Mouse (Mus musculus): ENCODE measurements around the gene Mfap3. TPM values are rescaled to one million over a fixed set of nuclear protein-coding genes. Genes with fewer than 3 reads are reported as not detected.

Mfap3 gene
- total and polyA plus RNA-seq, 2 experiments from 2014 or later: 47.8 to 52.4 TPM

- ATAC-seq (ENCODE audit: low FRiP score) (no peak), DNase-seq (ENCODE audit: low spot score) (peak; percentile 13)
- no peak for TF ChIP-seq CTCF (IDR thresholded peaks at IDR 0.05)
- H3K9ac ChIP-seq (replicated peaks; ENCODE audit: low read length, poor library complexity, severe bottlenecking): no peak overlapping the region
- H3K4me2 ChIP-seq (ENCODE audit: low read depth, low read length, poor library complexity, severe bottlenecking): no peak overlapping the region
- peak overlapping the region; percentile 55; the same call in 1 of the 2 replicates for H3K27ac ChIP-seq (ENCODE audit: low read depth, low read length)
- H3K27me3 ChIP-seq (ENCODE audit: insufficient read depth, low read length): no peaks in the 10 kb centered on the region
- H3K36me3 ChIP-seq (ENCODE audit: insufficient read depth, low read length): peaks cover 46% of the 10 kb centered on the region
- 31% methylated on average over 6 of the region's 6 CpGs for WGBS
- H3K9me3 ChIP-seq (ENCODE audit: low read length): no peaks in the 10 kb centered on the region
- no peaks in the 10 kb centered on the region for H3K4me1 ChIP-seq (ENCODE audit: insufficient read depth, low read length)
- no peak overlapping the region for H3K4me3 ChIP-seq (ENCODE audit: low read depth, low read length)
Measured at GRCm38 (mm10) chr11:57506899-57507298, 11.6 kb upstream of the Mfap3 start.

- H3K27me3 ChIP-seq (ENCODE audit: insufficient read depth, low read length): no peaks in the 10 kb centered on the region
- ATAC-seq (ENCODE audit: low FRiP score): no peak
- no peak overlapping the region for H3K27ac ChIP-seq (ENCODE audit: low read depth, low read length)
- TF ChIP-seq CTCF (IDR thresholded peaks at IDR 0.05): no peak
- H3K4me3 ChIP-seq (ENCODE audit: low read depth, low read length): no peak overlapping the region
- peaks cover 28% of the 10 kb centered on the region for H3K36me3 ChIP-seq (ENCODE audit: insufficient read depth, low read length)
- H3K4me2 ChIP-seq (ENCODE audit: low read depth, low read length, poor library complexity, severe bottlenecking): no peak overlapping the region
- no peak for DNase-seq (ENCODE audit: low spot score)
- H3K9ac ChIP-seq (replicated peaks; ENCODE audit: low read length, poor library complexity, severe bottlenecking): no peak overlapping the region
- no peaks in the 10 kb centered on the region for H3K9me3 ChIP-seq (ENCODE audit: low read length)
- 90% methylated on average over 5 of the region's 5 CpGs for WGBS
- peaks cover 7% of the 10 kb centered on the region; the same call in 1 of the 2 replicates for H3K4me1 ChIP-seq (ENCODE audit: insufficient read depth, low read length)
Measured at GRCm38 (mm10) chr11:57515218-57515617, 3.2 kb upstream of the Mfap3 start.

GRCm38 (mm10) chr11:57516946-57517441, 1.5 kb upstream of the Mfap3 start:
- Histone ChIP-seq H3K9me3 (ENCODE audit: low read length) (no peaks in the 10 kb centered on the region), H3K4me2 (ENCODE audit: low read depth, low read length, poor library complexity, severe bottlenecking) (peak overlapping the region; percentile 24), H3K4me3 (ENCODE audit: low read depth, low read length) (peak overlapping the region; percentile 87; the same call in 1 of the 2 replicates), H3K27me3 (ENCODE audit: insufficient read depth, low read length) (no peaks in the 10 kb centered on the region), H3K9ac (replicated peaks; ENCODE audit: low read length, poor library complexity, severe bottlenecking) (no peak overlapping the region), H3K4me1 (ENCODE audit: insufficient read depth, low read length) (peaks cover 7% of the 10 kb centered on the region; the same call in 1 of the 2 replicates), H3K27ac (ENCODE audit: low read depth, low read length) (no peak overlapping the region), H3K36me3 (ENCODE audit: insufficient read depth, low read length) (peaks cover 11% of the 10 kb centered on the region)
- ATAC-seq (ENCODE audit: low FRiP score) (no peak), DNase-seq (ENCODE audit: low spot score) (no peak)
- TF ChIP-seq CTCF (IDR thresholded peaks at IDR 0.05): no peak
- WGBS: 57% methylated on average over 5 of the region's 5 CpGs

GRCm38 (mm10) chr11:57518751-57519148, 286 bp downstream of the Mfap3 start:
- peaks cover 7% of the 10 kb centered on the region; the same call in 1 of the 2 replicates for H3K4me1 ChIP-seq (ENCODE audit: insufficient read depth, low read length)
- peak overlapping the region; percentile 82 for H3K9ac ChIP-seq (replicated peaks; ENCODE audit: low read length, poor library complexity, severe bottlenecking)
- peak overlapping the region; percentile 62 for H3K4me2 ChIP-seq (ENCODE audit: low read depth, low read length, poor library complexity, severe bottlenecking)
- no peak for DNase-seq (ENCODE audit: low spot score)
- ATAC-seq (ENCODE audit: low FRiP score): peak; percentile 36
- H3K36me3 ChIP-seq (ENCODE audit: insufficient read depth, low read length): no peaks in the 10 kb centered on the region
- peak overlapping the region; percentile 87 for H3K4me3 ChIP-seq (ENCODE audit: low read depth, low read length)
- under 1% methylated on average over 16 of the region's 16 CpGs for WGBS
- TF ChIP-seq CTCF (IDR thresholded peaks at IDR 0.05): no peak
- no peaks in the 10 kb centered on the region for H3K27me3 ChIP-seq (ENCODE audit: insufficient read depth, low read length)
- peak overlapping the region; percentile 73; the same call in 1 of the 2 replicates for H3K27ac ChIP-seq (ENCODE audit: low read depth, low read length)
- H3K9me3 ChIP-seq (ENCODE audit: low read length): no peaks in the 10 kb centered on the region

GRCm38 (mm10) chr11:57519304-57519703, 840 bp downstream of the Mfap3 start:
- no peak overlapping the region for H3K9ac ChIP-seq (replicated peaks; ENCODE audit: low read length, poor library complexity, severe bottlenecking)
- H3K4me1 ChIP-seq (ENCODE audit: insufficient read depth, low read length): peaks cover 7% of the 10 kb centered on the region; the same call in 1 of the 2 replicates
- peak overlapping the region; percentile 62 for H3K4me2 ChIP-seq (ENCODE audit: low read depth, low read length, poor library complexity, severe bottlenecking)
- ATAC-seq (ENCODE audit: low FRiP score) (no peak), DNase-seq (ENCODE audit: low spot score) (no peak)
- WGBS: 81% methylated on average over 5 of the region's 5 CpGs
- no peak for TF ChIP-seq CTCF (IDR thresholded peaks at IDR 0.05)
- no peaks in the 10 kb centered on the region for H3K27me3 ChIP-seq (ENCODE audit: insufficient read depth, low read length)
- H3K4me3 ChIP-seq (ENCODE audit: low read depth, low read length): peak overlapping the region; percentile 87
- no peaks in the 10 kb centered on the region for H3K36me3 ChIP-seq (ENCODE audit: insufficient read depth, low read length)
- no peak overlapping the region for H3K27ac ChIP-seq (ENCODE audit: low read depth, low read length)
- no peaks in the 10 kb centered on the region for H3K9me3 ChIP-seq (ENCODE audit: low read length)

GRCm38 (mm10) chr11:57521206-57521605, 2.7 kb downstream of the Mfap3 start:
- Histone ChIP-seq H3K4me2 (ENCODE audit: low read depth, low read length, poor library complexity, severe bottlenecking) (no peak overlapping the region), H3K27me3 (ENCODE audit: insufficient read depth, low read length) (no peaks in the 10 kb centered on the region), H3K36me3 (ENCODE audit: insufficient read depth, low read length) (no peaks in the 10 kb centered on the region), H3K9ac (replicated peaks; ENCODE audit: low read length, poor library complexity, severe bottlenecking) (no peak overlapping the region), H3K4me1 (ENCODE audit: insufficient read depth, low read length) (peaks cover 7% of the 10 kb centered on the region; the same call in 1 of the 2 replicates), H3K9me3 (ENCODE audit: low read length) (no peaks in the 10 kb centered on the region), H3K27ac (ENCODE audit: low read depth, low read length) (no peak overlapping the region), H3K4me3 (ENCODE audit: low read depth, low read length) (no peak overlapping the region)
- 94% methylated on average over 3 of the region's 3 CpGs for WGBS
- DNase-seq (ENCODE audit: low spot score): no peak
- no peak for TF ChIP-seq CTCF (IDR thresholded peaks at IDR 0.05)
- ATAC-seq (ENCODE audit: low FRiP score): no peak

Measured in midbrain, postnatal 0 days (tissue).